Mouse (Mus musculus): ENCODE measurements around the gene Coq4.

DNA sequence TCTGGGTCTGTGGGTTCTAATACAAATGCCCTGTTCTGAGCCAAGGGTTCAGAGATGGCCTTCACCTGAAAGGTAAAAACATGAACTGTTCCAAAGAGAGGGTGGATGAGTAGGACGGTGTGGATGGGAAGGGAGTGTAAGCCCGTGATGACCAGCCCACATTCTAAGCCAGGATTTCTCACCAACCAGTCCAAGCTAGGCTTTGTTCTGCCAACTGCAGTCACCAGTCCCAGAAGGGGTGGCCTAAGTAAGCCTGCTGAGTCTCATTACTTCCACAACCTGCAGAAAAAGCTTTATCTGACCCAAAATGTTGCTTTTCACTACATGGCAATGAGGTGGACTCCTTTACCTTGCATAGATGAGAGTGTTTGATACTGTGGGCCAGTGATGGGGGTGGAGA, 56.8 kb downstream of the Coq4 start:
- TF ChIP-seq CTCF (IDR thresholded peaks at IDR 0.05; ENCODE audit: low read depth) (no peak), EP300 (IDR thresholded peaks at IDR 0.05; ENCODE audit: low read depth) (no peak)

All from heart, postnatal 0 days (tissue).